Mouse (Mus musculus): Measurements from ENCODE around the gene 1700013H16Rik. TPM values are rescaled to one million over a fixed set of nuclear protein-coding genes. Genes with fewer than 3 reads are reported as not detected.
"Not testable (repeated sequence)": the region's sequence is repeated elsewhere in the genome, so short reads cannot be mapped to it uniquely, and the experiment has no call there.

1700013H16Rik gene
- not detected for total RNA-seq (2021)
- long read RNA-seq: 0 reads

DNA sequence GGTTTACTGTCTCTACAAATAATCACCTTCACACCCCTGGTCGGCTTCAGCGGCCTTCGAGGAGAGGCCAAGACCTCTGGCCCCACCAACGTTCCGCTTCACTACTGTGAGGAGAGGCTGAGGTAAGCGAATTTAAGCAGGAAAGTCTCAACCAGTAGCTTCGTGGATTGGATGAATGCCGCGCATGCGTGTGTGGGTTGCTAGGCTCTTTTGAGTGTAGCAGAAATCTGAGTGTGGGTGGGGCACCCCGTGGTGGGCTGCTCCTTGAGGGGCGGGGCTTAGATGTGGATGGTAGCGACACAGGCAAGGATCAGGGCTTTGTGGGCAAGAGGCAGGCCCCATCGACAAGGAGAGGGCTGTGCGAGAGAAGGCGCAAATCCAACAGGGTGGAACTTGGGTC, at the start of gene 1700013H16Rik:
Gene 1700013H16Rik (minus strand): TSS at position 96 of the 400 bp plus-strand sequence.
- no peak for DNase-seq (ENCODE audit: low spot score in 2 of 2)

DNA sequence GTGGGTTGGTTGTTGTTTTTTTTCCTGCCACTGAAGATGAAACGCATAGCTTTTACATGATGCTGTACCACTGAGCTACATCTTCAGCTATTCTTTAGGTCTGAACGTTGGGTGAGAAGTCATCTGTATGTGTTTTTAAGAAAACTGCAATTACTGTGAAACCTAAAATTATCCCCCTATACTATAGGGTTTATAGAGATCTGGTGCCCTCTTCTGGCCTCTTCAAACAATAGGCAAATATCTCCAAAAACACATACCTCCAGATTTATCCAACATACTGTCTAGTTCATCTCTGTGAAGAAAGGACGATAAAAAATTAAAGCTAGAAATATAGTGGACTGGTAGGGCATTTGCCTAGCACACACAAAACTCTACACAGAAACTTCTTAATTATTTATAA, 41.4 kb upstream of the 1700013H16Rik start:
- DNase-seq (ENCODE audit: low spot score in 2 of 2): peak in 1 of 2 experiments; percentile 6

DNA sequence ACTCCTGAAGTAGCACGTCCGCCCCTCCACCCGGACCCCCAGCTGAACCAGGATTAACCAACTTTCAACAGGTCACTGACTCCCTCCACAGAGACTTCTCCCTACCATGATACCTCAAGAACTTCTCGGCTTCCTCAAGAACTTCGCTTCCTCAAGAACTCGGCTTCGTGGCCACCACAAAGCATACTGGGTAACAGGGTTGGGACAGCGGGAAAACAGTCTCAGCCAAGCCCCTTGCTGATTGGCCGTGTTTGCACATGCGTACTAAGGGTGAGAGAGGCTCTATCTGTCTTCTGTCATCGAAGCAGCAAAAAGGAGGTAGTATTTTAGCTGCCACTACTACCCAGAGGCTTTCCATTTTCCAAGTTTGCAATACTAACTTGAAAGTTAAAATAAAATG, 39.9 kb upstream of the 1700013H16Rik start, which contains the start of gene Xlr:
Gene Xlr (minus strand): TSS at position 188 of the 400 bp plus-strand sequence.
- DNase-seq (ENCODE audit: low spot score in 2 of 2): not testable (repeated sequence)

DNA sequence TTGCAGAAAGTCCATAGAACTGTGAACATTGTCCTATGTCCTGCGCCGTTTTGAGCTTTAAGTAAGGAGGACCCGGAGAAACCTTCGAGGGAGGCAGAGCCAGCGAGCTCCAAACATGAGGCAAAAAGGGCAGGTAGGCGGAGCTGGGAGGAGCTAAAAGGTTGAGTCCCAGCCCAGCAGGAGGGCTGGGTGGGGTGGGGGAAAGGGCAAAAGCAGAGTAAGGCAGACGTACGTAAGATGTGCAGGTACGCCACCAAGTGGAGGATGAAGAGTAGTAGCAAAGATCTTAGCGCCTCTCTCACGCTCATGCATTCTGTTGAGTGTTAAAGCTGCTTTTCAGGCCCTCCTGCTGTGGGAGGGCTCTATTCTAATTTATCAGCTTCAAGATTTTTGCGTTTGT, 18.6 kb upstream of the 1700013H16Rik start, which contains the start of gene Zfp36l3:
Gene Zfp36l3 (minus strand): TSS at position 119 of the 400 bp plus-strand sequence.
- no peak for DNase-seq (ENCODE audit: low spot score in 2 of 2)

DNA sequence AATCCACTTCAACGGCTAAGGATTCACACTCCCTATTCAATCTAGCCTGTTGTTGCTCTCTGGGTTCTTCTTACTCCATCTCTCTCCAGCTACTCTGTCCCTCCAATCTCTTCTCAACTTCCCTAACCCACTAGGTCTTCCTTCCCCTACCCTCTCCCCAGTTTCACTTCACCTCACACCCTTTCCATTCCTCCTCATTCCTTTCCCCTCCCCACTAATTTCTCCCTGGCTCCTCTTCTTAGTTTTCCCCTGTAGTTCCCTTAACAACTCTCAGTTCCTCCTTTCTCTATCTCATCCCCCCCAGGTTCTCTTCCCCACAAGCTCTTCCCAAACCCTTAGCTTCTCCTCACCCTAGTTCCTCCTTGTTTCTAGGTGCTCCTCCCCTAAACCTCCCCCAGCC, 4.8 kb downstream of the 1700013H16Rik start:
- no peak for DNase-seq (ENCODE audit: low spot score in 2 of 2)

DNA sequence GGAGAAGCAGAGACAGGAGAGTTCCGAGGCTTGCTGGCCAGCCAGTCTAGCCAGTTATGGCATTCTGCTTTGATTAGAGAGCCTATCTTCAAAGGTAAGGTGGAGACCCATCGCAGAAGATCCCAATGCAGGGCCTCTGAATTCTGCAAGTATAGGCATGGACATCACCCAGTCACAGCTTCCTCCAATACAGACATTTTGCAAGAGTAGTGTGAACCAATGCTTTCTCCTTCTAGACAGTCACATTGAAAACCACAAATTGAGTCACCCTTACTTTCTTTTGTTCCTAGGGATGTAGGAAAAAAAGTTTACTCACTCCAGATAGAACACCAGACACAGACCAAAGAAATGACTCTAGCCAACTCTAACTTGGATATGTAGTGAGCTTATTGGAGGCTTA, 28.7 kb downstream of the 1700013H16Rik start:
- no peak for DNase-seq (ENCODE audit: low spot score in 2 of 2)

DNA sequence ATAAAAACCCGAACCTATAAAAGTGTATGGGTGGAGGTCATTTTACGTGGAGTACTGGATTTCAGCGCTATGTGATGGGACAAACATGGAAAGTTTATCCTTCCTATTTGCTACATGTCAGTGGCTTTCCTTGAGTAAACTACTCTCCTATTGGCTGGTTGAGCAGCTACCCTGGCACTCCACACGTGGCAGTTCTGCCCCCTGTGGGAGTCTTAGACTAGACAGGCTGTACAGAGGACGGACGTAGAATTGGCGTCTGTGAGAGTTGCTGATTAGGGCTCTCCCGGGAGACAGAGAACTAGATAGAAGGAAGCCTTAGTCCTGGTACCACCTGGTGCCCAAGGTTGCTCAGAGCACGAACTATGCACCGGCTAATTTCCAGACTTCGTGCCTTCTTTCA, 33.0 kb downstream of the 1700013H16Rik start, which contains the start of gene 4930502E18Rik:
Gene 4930502E18Rik (plus strand): TSS at position 231 of the 400 bp plus-strand sequence.
- no peak for DNase-seq (ENCODE audit: low spot score in 2 of 2)

DNA sequence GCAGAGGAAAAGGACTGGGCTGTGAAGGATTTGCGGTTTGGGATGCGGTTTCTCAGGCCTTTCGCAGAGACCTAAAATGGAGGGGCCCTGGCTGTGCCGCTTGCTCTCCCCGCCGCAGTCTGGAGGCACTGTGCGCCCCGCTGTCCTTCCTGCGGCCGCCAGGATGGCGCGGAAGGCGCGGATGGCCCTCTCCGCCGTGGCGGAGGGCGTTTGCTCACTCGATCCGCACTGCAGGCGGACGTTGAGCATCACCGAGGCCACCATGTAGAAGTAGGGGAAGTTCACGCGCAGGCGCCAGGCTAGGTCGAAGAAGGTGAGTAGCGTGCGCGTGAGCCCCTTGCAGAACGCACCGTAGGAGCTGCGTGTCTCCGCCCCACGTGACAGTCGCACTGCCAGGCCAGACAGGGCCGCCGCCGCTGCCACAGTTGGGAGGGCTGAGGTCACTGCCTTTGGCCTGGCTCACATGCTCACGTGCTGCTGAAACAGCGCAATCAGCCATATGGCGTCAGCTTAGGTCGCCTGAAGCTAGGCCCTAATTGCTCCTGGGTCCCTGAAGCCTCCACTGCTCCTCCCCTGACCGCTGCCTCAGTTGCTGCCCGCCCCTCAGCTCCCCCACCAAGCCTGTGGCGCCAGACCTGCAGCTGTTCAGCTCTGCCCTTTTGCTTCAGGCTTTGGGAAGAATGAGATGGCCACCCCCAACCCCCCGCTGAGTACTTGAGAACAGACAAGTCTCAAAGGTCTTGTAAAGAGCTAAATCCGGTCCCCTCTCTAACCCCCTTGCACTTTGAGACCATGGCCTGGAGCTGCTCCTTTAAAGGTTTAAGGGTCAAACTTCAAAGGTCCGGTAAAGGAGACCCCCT, 41.1 kb downstream of the 1700013H16Rik start:
- peak; percentile 14 to 46 for DNase-seq (ENCODE audit: low spot score in 2 of 2)

DNA sequence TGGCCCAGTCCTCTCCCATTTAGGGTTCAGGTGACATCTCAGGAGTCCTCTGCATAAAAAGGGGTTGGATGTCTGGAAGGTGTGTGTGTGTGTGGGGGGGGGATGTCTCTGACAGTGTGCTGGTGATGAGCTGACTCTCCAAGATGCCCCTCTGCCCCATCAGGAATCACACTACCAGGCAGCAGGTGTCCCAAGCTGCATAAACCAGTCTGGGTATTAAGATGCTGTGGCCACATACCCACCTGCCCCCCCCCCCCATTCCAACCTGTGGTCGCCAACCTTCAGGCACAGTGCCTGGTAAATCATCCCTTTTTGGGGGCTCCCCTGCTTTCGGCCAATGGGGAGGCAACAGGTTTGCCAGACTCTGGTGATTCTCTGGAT, 41.7 kb downstream of the 1700013H16Rik start:
- DNase-seq (ENCODE audit: low spot score in 2 of 2): no peak

DNA sequence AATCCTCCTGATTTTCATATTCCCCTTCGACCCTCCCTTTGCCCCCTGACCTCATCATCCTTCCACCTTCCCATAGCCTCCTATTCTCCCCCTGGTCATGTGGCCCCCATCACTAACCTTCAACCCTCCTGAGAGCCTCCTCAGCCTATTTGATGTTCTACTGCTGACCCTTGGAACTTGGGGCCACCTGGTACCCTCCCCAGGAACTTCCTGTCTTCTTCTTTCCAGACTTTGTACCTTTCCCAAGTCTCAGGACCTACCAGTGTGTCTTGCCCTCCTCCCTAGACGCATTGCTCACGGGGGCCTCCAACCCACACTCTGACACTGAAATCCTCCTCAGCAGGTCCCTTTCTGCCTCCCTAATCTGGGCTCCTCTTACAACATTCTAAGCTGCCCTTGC, 55.0 kb downstream of the 1700013H16Rik start:
- no peak for DNase-seq (ENCODE audit: low spot score in 2 of 2)

DNA sequence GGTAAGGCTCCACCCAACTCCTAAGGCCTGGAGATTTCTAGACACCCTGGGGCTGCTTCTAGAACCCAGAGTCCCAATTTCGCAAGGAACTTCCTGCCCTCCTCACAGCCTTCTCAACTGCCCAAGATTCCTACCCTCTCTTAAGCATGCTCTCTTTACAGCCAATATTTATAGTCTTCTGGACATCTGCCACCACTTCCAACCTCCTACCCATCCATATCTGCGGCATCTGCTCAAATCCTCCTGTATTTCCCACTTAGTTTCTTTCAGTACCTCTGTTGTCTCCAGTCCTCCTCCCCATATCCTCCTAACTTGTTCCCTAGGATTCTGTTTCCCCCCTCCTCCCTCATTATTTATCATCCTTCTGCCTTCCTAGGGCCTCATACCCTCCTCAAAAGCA, 58.4 kb downstream of the 1700013H16Rik start:
- DNase-seq (ENCODE audit: low spot score in 2 of 2): peak in 1 of 2 experiments; percentile 3

DNA sequence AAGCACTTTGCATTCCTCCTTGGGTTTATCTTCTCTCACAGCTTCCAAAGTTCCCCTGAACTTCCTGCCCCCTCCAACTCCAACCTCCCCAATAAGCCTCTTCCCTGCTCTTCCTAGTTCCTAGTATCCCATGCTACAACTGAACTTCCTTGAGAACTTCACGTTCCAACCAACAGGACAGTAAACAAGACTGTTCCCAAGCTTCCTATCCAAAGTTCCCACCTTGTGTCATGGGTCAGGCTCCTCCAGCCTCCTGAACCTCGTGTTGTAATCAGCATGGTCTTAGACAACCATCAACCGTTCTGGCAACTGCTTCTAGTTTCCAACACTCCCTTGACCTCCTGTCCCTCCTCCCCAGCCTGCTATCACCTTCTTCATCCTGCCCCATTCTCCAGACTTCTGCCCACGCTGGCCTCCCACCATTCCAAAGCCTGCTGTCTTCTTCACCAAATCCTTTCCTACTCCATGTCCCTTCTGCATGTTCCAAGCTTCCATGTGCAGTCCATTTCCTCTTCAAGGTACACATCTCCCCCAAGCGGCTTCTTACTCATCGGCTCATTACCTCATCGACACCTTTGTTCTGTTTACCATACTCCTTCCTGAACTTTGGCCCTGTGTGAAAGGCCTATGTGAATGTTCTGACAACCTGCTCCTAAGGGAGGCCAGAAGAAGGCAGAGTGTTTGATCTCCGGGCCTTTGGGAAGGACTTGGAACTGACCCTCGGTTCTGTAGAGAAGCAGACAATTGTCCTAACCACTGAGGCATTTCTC, 63.4 kb downstream of the 1700013H16Rik start:
- DNase-seq (ENCODE audit: low spot score in 2 of 2): no peak

DNA sequence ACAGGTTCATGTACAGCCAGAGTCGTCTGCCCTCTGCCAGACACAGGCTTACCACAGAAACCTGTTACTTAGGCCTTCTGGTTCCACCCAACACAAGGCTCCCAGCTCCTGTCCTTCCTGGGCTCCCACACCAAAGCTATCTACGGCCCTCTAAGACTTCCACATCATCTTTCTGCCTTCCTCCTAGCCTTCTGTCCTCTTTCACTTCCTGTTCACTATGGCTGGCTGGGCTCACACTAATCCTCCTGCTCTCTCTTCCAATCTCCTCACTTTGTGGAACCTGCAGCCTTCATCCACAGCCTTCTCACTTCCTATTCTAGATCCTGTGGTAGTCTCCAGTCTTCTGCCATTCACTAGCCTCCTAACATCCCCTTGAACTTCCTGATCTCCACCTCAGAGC, 64.5 kb downstream of the 1700013H16Rik start:
- no peak for DNase-seq (ENCODE audit: low spot score in 2 of 2)

Other genes with a start within 250 kb of the 1700013H16Rik start
- 100 to 1,000 TPM; 202 to 226 TPM for gene Rtl8c, start 149.8 kb downstream of the 1700013H16Rik start, total RNA-seq (2021)
- not detected for gene Gm14597, start 148.9 kb downstream of the 1700013H16Rik start, total RNA-seq (2021)
- 100 to 1,000 TPM; 208 to 284 TPM for gene Rtl8a, start 114.1 kb downstream of the 1700013H16Rik start, total RNA-seq (2021)
- 100 to 1,000 TPM; 183 to 202 TPM for gene Rtl8b, start 87.4 kb downstream of the 1700013H16Rik start, total RNA-seq (2021)
- gene 4930502E18Rik, start 33.0 kb downstream of the 1700013H16Rik start, total RNA-seq (2021): under 1 TPM in 1 of 2 experiments, not detected in 1; 0.38 TPM
- not detected for gene Zfp36l3, start 18.6 kb upstream of the 1700013H16Rik start, total RNA-seq (2021)
- gene Xlr, start 39.9 kb upstream of the 1700013H16Rik start, total RNA-seq (2021): 1 to 10 TPM; 1.6 to 2.0 TPM

All from layer of hippocampus, adult 18-20 months (tissue).